Mouse (Mus musculus) kidney, embryonic 14.5 days (tissue): Measurements from ENCODE around the gene Fosl2. TPM values are rescaled to one million over a fixed set of nuclear protein-coding genes. Genes with fewer than 3 reads are reported as not detected.

Experiments
- ATAC-seq: fragments of 200-750 bp; cut with Nextera tagmentation; 2 replicates; pipeline ENCODE4 v1.8.0; 2017; ENCODE audit warnings: moderate number of reproducible peaks, mild to moderate bottlenecking, moderate TSS enrichment, moderate library complexity; ENCODE audit not compliant: low FRiP score, low TSS enrichment
- H3K27ac ChIP-seq: fragments of 300-500 bp; sonication (generic); 2 replicates; pipeline ENCODE4 v1.5.1; 2014; ENCODE audit warnings: low read depth, mild to moderate bottlenecking, low read length, moderate library complexity, mixed read lengths
- H3K27me3 ChIP-seq: fragments of 300-500 bp; sonication (generic); 2 replicates; pipeline ENCODE4 v1.6.1; 2014; ENCODE audit warnings: mild to moderate bottlenecking, low read length; ENCODE audit not compliant: control insufficient read depth, insufficient read depth
- H3K36me3 ChIP-seq: fragments of 300-500 bp; sonication (generic); 2 replicates; pipeline ENCODE4 v1.6.1; 2014; ENCODE audit warnings: low read length, mixed read lengths; ENCODE audit not compliant: control insufficient read depth, insufficient read depth
- H3K4me1 ChIP-seq: fragments of 300-500 bp; sonication (generic); 2 replicates; pipeline ENCODE4 v1.6.1; 2014; ENCODE audit warnings: low read length, mixed read lengths; ENCODE audit not compliant: control insufficient read depth, insufficient read depth
- H3K4me2 ChIP-seq: fragments of 300-500 bp; sonication (generic); replicated peaks from 2 replicates; pipeline ENCODE4 v1.6.1; 2014; ENCODE audit warnings: low read depth, mild to moderate bottlenecking, low read length
- H3K4me3 ChIP-seq: fragments of 300-500 bp; sonication (generic); 2 replicates; pipeline ENCODE4 v1.5.1; 2014; ENCODE audit warnings: mild to moderate bottlenecking, low read length
- H3K9ac ChIP-seq: fragments of 300-500 bp; sonication (generic); 2 replicates; pipeline ENCODE4 v1.6.1; 2014; ENCODE audit warnings: low read depth, mild to moderate bottlenecking, low read length, moderate library complexity
- H3K9me3 ChIP-seq: fragments of 300-500 bp; sonication (generic); 2 replicates; pipeline ENCODE4 v1.6.1; 2016; ENCODE audit warnings: low read length; ENCODE audit not compliant: control insufficient read depth
- WGBS: fragments of 180-500 bp; shearing (Covaris S2); extraction: QIAGEN DNeasy Blood & Tissue Kit; methylation state at CpG from one replicate; pipeline ENCODE4 v1.1.7; 2014; 5-methylcytosine and 5-hydroxymethylcytosine counted together
- polyA plus RNA-seq: library from polyadenylated mRNA; unstranded; fragments of >200 nt; fragmentation: Nextera tagmentation; extraction: Ambion mirVana; gene quantifications from 2 replicates; pipeline ENCODE4 v1.2.1, GENCODE M21; 2014

Gene Fosl2
- polyA plus RNA-seq, 1 experiment from 2014 or later: 7.1 TPM

DNA sequence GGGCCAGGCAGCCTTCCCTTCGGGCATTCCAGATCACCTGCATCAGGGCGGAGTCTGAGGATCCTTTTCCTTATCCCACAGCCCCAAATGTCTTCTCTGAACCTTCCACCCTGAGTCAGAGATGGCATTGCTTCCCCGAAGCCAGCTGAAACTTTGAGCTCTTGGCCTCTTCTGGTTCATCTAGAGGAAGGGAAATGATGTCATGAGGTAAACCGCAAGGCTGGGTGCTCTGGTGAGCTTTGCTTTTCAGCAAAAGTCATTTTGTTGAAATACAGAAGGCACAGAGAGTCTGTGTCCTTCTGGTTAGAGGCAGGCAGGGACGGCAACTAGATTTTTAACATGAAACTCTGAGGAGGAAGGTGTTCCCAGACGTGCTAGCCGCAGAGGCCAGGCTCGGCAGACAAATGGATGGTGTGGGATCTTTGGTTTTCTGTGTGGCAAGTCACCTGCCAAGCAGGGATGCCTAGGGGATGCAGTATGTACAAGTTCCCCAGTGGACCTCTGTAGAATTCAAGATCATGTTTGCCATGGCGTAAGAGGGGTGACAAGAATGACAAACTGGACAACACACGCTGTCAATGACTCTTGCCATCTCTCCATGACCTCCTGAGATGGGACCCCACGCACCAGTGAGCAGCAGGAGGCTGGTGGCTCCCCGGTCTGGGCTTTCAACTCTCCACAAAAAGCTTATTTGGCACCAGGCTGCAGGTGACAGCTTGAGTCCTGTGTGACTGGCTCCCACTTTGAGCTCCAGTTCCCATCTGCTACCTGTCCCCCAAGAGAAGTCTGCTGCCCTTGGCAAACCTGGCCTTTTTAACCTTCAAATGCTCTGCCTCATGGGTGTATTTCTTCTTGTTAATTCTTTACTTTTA is 31.2 kb upstream of the Fosl2 start:
- Histone ChIP-seq H3K4me1 (peaks cover 11% of the 10 kb centered on the region; the same call in 1 of the 2 replicates), H3K4me2 (no peak overlapping the region), H3K9me3 (no peaks in the 10 kb centered on the region), H3K27ac (no peak overlapping the region), H3K9ac (no peak overlapping the region), H3K4me3 (no peak overlapping the region), H3K36me3 (no peaks in the 10 kb centered on the region), H3K27me3 (no peaks in the 10 kb centered on the region)
- WGBS: 78% methylated on average over 12 of the region's 12 CpGs
- no peak for ATAC-seq

- no peak overlapping the region for H3K9ac ChIP-seq
- no peak overlapping the region for H3K4me3 ChIP-seq
- peaks cover 11% of the 10 kb centered on the region; the same call in 1 of the 2 replicates for H3K4me1 ChIP-seq
- WGBS: 84% methylated on average over 5 of the region's 5 CpGs
- no peaks in the 10 kb centered on the region for H3K27me3 ChIP-seq
- no peaks in the 10 kb centered on the region for H3K36me3 ChIP-seq
- no peaks in the 10 kb centered on the region for H3K9me3 ChIP-seq
- no peak overlapping the region for H3K27ac ChIP-seq
- ATAC-seq: no peak
- H3K4me2 ChIP-seq: no peak overlapping the region
Measured at GRCm38 (mm10) chr5:32106473-32107140, 29.0 kb upstream of the Fosl2 start.

GRCm38 (mm10) chr5:32110651-32111050 is 24.9 kb upstream of the Fosl2 start:
- Histone ChIP-seq H3K9ac (no peak overlapping the region), H3K4me1 (no peaks in the 10 kb centered on the region), H3K9me3 (no peaks in the 10 kb centered on the region), H3K27ac (no peak overlapping the region), H3K27me3 (no peaks in the 10 kb centered on the region), H3K4me2 (no peak overlapping the region), H3K36me3 (no peaks in the 10 kb centered on the region), H3K4me3 (no peak overlapping the region)
- no peak for ATAC-seq
- 77% methylated on average over 4 of the region's 4 CpGs for WGBS

DNA sequence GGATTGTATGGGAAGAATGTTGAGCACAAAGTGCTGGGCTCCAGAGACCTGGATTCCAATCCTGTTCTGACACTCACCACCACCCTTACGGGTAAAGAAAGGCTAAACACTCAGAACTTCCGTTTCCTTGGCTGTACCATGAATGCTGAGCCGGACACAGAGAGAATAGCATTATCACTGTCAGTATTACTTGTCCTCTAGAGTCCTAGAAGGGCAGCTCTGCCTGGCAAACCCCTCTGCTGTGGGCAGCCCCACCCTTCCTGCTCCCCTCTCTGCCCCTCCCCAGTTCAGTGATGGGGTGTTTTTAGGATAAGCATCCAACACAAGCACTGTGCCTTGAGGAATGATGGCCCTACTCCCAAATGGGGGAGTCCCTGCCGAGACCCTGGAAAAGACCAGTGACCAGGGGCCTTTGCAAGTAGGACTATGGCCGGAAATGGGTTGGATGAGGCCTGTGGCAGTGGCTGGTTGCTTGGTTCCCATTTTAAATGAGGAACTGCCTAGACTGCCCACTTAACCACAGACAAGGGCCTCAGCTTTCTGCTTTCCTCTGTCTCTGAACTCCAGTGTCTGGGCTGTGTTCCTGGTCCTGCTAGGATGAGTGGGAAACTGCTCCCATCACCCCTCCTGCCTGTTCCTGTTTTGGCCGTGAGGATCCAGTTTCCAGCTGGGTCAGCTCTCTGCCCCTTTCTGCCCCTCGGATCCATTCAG is 23.2 kb upstream of the Fosl2 start:
- Histone ChIP-seq H3K9ac (no peak overlapping the region), H3K27me3 (no peaks in the 10 kb centered on the region), H3K4me1 (no peaks in the 10 kb centered on the region), H3K9me3 (no peaks in the 10 kb centered on the region), H3K36me3 (no peaks in the 10 kb centered on the region), H3K27ac (no peak overlapping the region), H3K4me2 (no peak overlapping the region), H3K4me3 (no peak overlapping the region)
- WGBS: 63% methylated on average over 7 of the region's 7 CpGs
- no peak for ATAC-seq

DNA sequence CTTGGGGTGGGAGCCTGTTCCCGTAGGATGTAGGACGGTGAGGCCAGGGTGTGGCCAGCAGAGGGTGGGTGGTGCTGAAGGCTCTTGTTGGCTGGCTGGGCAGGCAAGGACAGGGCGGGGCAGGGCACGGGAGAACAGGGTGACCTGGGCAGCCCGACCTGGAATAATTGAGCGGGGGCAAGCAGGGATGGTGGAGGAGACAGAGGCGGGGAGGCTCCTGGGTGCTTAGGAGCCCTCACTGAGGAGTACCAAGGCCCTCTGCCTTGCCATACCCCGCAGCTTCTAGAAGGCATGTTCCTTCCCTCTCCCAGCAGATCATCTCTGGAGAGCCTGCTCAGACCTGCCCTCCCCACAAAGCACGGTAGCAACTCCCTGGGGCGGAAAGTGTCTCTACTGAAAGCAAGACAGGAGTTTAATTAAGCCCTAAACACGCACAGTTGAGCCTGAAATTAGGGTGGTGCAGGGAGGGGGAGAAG is 14.7 kb upstream of the Fosl2 start:
- no peak overlapping the region for H3K9ac ChIP-seq
- H3K36me3 ChIP-seq: no peaks in the 10 kb centered on the region
- H3K27me3 ChIP-seq: no peaks in the 10 kb centered on the region
- no peak overlapping the region for H3K4me2 ChIP-seq
- WGBS: 36% methylated on average over 11 of the region's 11 CpGs
- peak; percentile 39 for ATAC-seq
- no peaks in the 10 kb centered on the region for H3K4me1 ChIP-seq
- no peaks in the 10 kb centered on the region for H3K9me3 ChIP-seq
- H3K27ac ChIP-seq: no peak overlapping the region
- no peak overlapping the region for H3K4me3 ChIP-seq

GRCm38 (mm10) chr5:32121936-32122335 is 13.7 kb upstream of the Fosl2 start:
- Histone ChIP-seq H3K4me3 (no peak overlapping the region), H3K9me3 (no peaks in the 10 kb centered on the region), H3K4me1 (no peaks in the 10 kb centered on the region), H3K9ac (no peak overlapping the region), H3K4me2 (no peak overlapping the region), H3K36me3 (no peaks in the 10 kb centered on the region), H3K27ac (no peak overlapping the region), H3K27me3 (no peaks in the 10 kb centered on the region)
- WGBS: 87% methylated on average over 6 of the region's 6 CpGs
- ATAC-seq: no peak

DNA sequence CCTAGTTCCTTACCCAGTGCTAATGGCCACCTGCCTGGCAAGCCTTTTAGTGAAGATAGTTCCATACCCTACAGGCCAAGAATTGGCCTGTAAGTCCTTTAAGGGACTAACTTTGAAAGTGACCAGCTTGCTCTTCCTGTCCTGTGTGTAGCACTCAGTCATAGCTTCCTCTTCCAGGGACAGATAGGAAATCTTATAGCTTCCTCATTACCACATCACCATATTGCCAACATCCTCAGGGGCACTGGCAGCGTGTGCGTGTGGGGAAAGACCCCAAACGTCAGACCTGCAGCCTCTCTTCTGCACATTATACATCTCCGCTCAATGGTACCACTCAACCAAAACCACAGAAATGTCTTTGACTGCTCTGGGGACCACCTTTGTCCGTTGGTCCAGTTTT is 13.2 kb upstream of the Fosl2 start:
- WGBS: 86% methylated on average over 5 of the region's 5 CpGs

GRCm38 (mm10) chr5:32124957-32125356 is 10.6 kb upstream of the Fosl2 start:
- Histone ChIP-seq H3K4me2 (no peak overlapping the region), H3K9me3 (no peaks in the 10 kb centered on the region), H3K27ac (no peak overlapping the region), H3K4me3 (no peak overlapping the region), H3K9ac (no peak overlapping the region), H3K27me3 (no peaks in the 10 kb centered on the region), H3K4me1 (no peaks in the 10 kb centered on the region), H3K36me3 (no peaks in the 10 kb centered on the region)
- 85% methylated on average over 6 of the region's 6 CpGs for WGBS
- no peak for ATAC-seq

More for the DNA sequence above, 13.2 kb upstream of the Fosl2 start:
- no peak for ATAC-seq
- Histone ChIP-seq H3K27me3 (no peaks in the 10 kb centered on the region), H3K4me1 (no peaks in the 10 kb centered on the region), H3K4me2 (no peak overlapping the region), H3K27ac (no peak overlapping the region), H3K9ac (no peak overlapping the region), H3K9me3 (no peaks in the 10 kb centered on the region), H3K36me3 (no peaks in the 10 kb centered on the region), H3K4me3 (no peak overlapping the region)
